ENCODE assay signal across 26 mouse cellular contexts in genomic region chr11:113504459-113505062, GRCm38 (mm10).
DNase-seq lines count a peak whose midpoint lies in the region; ATAC-seq lines count a peak whose summit lies in the region.
"Had no signal": no experiment of that assay in that cellular context is flagged by ENCODE, and none has a peak within 500 bp of the region (broad histone marks: within the 10 kb centered on the region; RNA-seq: fewer than 3 reads in every experiment).

No protein-coding gene starts in this region.

- WGBS in embryonic facial prominence, embryonic 14.5 days: 59% methylated on average over 11 of the region's 11 CpGs
- WGBS in embryonic facial prominence, embryonic 10.5 days: 71% methylated on average over 11 of the region's 11 CpGs
- 54% methylated on average over 11 of the region's 11 CpGs for WGBS in kidney, embryonic 16.5 days
- WGBS in intestine, embryonic 16.5 days: 53% methylated on average over 11 of the region's 11 CpGs
- WGBS in stomach, embryonic 16.5 days: 62% methylated on average over 11 of the region's 11 CpGs

- no peak overlapping the region for H3K4me2 ChIP-seq in embryonic facial prominence, embryonic 14.5 days (ENCODE audit: low read depth, low read length)
- no peak overlapping the region for H3K4me2 ChIP-seq in kidney, embryonic 16.5 days (replicated peaks; ENCODE audit: low read depth, low read length)
- H3K4me2 ChIP-seq in intestine, embryonic 16.5 days (ENCODE audit: low read depth, low read length): no peak overlapping the region
- H3K4me2 ChIP-seq in stomach, embryonic 16.5 days (ENCODE audit: low read depth, low read length): no peak overlapping the region
- H3K4me2 ChIP-seq: embryonic facial prominence, embryonic 15.5 days; heart, embryonic 11.5 days; hindbrain, embryonic 14.5 days; lung, embryonic 15.5 days; neural tube, embryonic 15.5 days had no signal

- no peak overlapping the region for H3K9ac ChIP-seq in embryonic facial prominence, embryonic 14.5 days (ENCODE audit: low read depth, low read length)
- no peak overlapping the region for H3K9ac ChIP-seq in kidney, embryonic 16.5 days (replicated peaks; ENCODE audit: low read length)
- H3K9ac ChIP-seq in intestine, embryonic 16.5 days (ENCODE audit: low read depth, low read length): 0 out of 2 replicates have a peak overlapping the region, but pooled peaks have one; percentile 6
- H3K9ac ChIP-seq in stomach, embryonic 16.5 days (ENCODE audit: low read length): no peak overlapping the region
- H3K9ac ChIP-seq: embryonic facial prominence, embryonic 15.5 days; forebrain, postnatal 0 days; hindbrain, embryonic 14.5 days; lung, embryonic 15.5 days; neural tube, embryonic 15.5 days had no signal

- DNase-seq in embryonic facial prominence, embryonic 14.5 days (ENCODE audit: low spot score): peak; percentile 44
- no peak for DNase-seq in embryonic facial prominence, embryonic 10.5 days (ENCODE audit: low spot score)
- peak; percentile 14 for DNase-seq in kidney, adult 9 months
- DNase-seq in embryo, embryonic 9.5 days (ENCODE audit: extremely low spot score): no peak
- DNase-seq in layer of hippocampus, adult 9-10 months (ENCODE audit: low spot score): no peak
- DNase-seq: adrenal gland, postnatal 10 days; cerebellum, adult 11 months; cerebellum, postnatal 10 days; forebrain, postnatal 0 days; heart, postnatal 14 days; left cerebral cortex, postnatal 4 days; liver; midbrain, embryonic 14.5 days; right cerebral cortex, postnatal 25 days; thymus, postnatal 14 days had no signal

- H3K27ac ChIP-seq in embryonic facial prominence, embryonic 14.5 days (replicated peaks; ENCODE audit: low read depth, low read length): no peak overlapping the region
- H3K27ac ChIP-seq in embryonic facial prominence, embryonic 10.5 days (replicated peaks): no peak overlapping the region
- no peak overlapping the region for H3K27ac ChIP-seq in kidney, embryonic 16.5 days (ENCODE audit: low read length)
- peak overlapping the region; percentile 58 for H3K27ac ChIP-seq in intestine, embryonic 16.5 days (ENCODE audit: low read length)
- H3K27ac ChIP-seq in stomach, embryonic 16.5 days (ENCODE audit: low read length): peak overlapping the region; percentile 4
- H3K27ac ChIP-seq: embryonic facial prominence, embryonic 15.5 days; hindbrain, embryonic 14.5 days; kidney, postnatal 0 days; left cerebral cortex, adult 2 months; lung, embryonic 15.5 days; neural tube, embryonic 15.5 days had no signal

- no peaks in the 10 kb centered on the region for H3K9me3 ChIP-seq in embryonic facial prominence, embryonic 14.5 days (ENCODE audit: control insufficient read depth, low read length)
- no peaks in the 10 kb centered on the region for H3K9me3 ChIP-seq in embryonic facial prominence, embryonic 10.5 days
- H3K9me3 ChIP-seq in kidney, embryonic 16.5 days (ENCODE audit: low read length): no peaks in the 10 kb centered on the region
- no peaks in the 10 kb centered on the region for H3K9me3 ChIP-seq in intestine, embryonic 16.5 days (ENCODE audit: control insufficient read depth, low read length)
- no peaks in the 10 kb centered on the region for H3K9me3 ChIP-seq in stomach, embryonic 16.5 days (replicated peaks; ENCODE audit: control insufficient read depth, low read length)
- H3K9me3 ChIP-seq: embryonic facial prominence, embryonic 15.5 days; lung, embryonic 15.5 days; neural tube, embryonic 15.5 days had no signal

- no peaks in the 10 kb centered on the region for H3K27me3 ChIP-seq in embryonic facial prominence, embryonic 14.5 days (replicated peaks; ENCODE audit: control insufficient read depth, insufficient read depth, low read length)
- no peaks in the 10 kb centered on the region for H3K27me3 ChIP-seq in embryonic facial prominence, embryonic 10.5 days (replicated peaks; ENCODE audit: low read depth, poor library complexity, severe bottlenecking)
- H3K27me3 ChIP-seq in kidney, embryonic 16.5 days (ENCODE audit: insufficient read depth, low read length): no peaks in the 10 kb centered on the region
- no peaks in the 10 kb centered on the region for H3K27me3 ChIP-seq in intestine, embryonic 16.5 days (replicated peaks; ENCODE audit: control insufficient read depth, insufficient read depth, low read length)
- H3K27me3 ChIP-seq in stomach, embryonic 16.5 days (ENCODE audit: control insufficient read depth, insufficient read depth, low read length): no peaks in the 10 kb centered on the region
- H3K27me3 ChIP-seq: embryonic facial prominence, embryonic 15.5 days; lung, embryonic 15.5 days; neural tube, embryonic 15.5 days had no signal

- H3K36me3 ChIP-seq in embryonic facial prominence, embryonic 14.5 days (ENCODE audit: control insufficient read depth, insufficient read depth, low read length): no peaks in the 10 kb centered on the region
- no peaks in the 10 kb centered on the region for H3K36me3 ChIP-seq in embryonic facial prominence, embryonic 10.5 days (replicated peaks)
- no peaks in the 10 kb centered on the region for H3K36me3 ChIP-seq in kidney, embryonic 16.5 days (ENCODE audit: insufficient read depth, low read length)
- no peaks in the 10 kb centered on the region for H3K36me3 ChIP-seq in intestine, embryonic 16.5 days (ENCODE audit: control insufficient read depth, insufficient read depth, low read length)
- H3K36me3 ChIP-seq in stomach, embryonic 16.5 days (ENCODE audit: control insufficient read depth, insufficient read depth, low read length): no peaks in the 10 kb centered on the region
- H3K36me3 ChIP-seq: embryonic facial prominence, embryonic 15.5 days; lung, embryonic 15.5 days; neural tube, embryonic 15.5 days had no signal

- H3K4me3 ChIP-seq in embryonic facial prominence, embryonic 14.5 days (ENCODE audit: low read depth, low read length): no peak overlapping the region
- H3K4me3 ChIP-seq in embryonic facial prominence, embryonic 10.5 days: no peak overlapping the region
- H3K4me3 ChIP-seq in kidney, embryonic 16.5 days (ENCODE audit: low read length): no peak overlapping the region
- H3K4me3 ChIP-seq in intestine, embryonic 16.5 days (ENCODE audit: low read length): no peak overlapping the region
- H3K4me3 ChIP-seq in stomach, embryonic 16.5 days (replicated peaks; ENCODE audit: low read length): no peak overlapping the region
- H3K4me3 ChIP-seq: embryonic facial prominence, embryonic 15.5 days; left cerebral cortex, adult 2 months; lung, embryonic 15.5 days; neural tube, embryonic 15.5 days had no signal

- ATAC-seq in embryonic facial prominence, embryonic 14.5 days (ENCODE audit: low read depth): peak; percentile 27
- no peak for ATAC-seq in kidney, embryonic 16.5 days (ENCODE audit: low FRiP score, low TSS enrichment)
- ATAC-seq in intestine, embryonic 16.5 days: peak; percentile 64
- peak; percentile 41; the same call in 1 of the 2 replicates for ATAC-seq in stomach, embryonic 16.5 days (ENCODE audit: insufficient read depth, low FRiP score)
- ATAC-seq: activated CD4-positive, CD25-positive, alpha-beta regulatory T cell, adult 4 months; forebrain, postnatal 0 days had no signal

- no peaks in the 10 kb centered on the region for H3K4me1 ChIP-seq in embryonic facial prominence, embryonic 14.5 days (ENCODE audit: control insufficient read depth, insufficient read depth, low read length)
- H3K4me1 ChIP-seq in embryonic facial prominence, embryonic 10.5 days: peaks cover 41% of the 10 kb centered on the region
- H3K4me1 ChIP-seq in kidney, embryonic 16.5 days (ENCODE audit: insufficient read depth, low read length): peaks cover 9% of the 10 kb centered on the region; the same call in 1 of the 2 replicates
- H3K4me1 ChIP-seq in intestine, embryonic 16.5 days (ENCODE audit: control insufficient read depth, insufficient read depth, low read length): peaks cover 14% of the 10 kb centered on the region
- H3K4me1 ChIP-seq in stomach, embryonic 16.5 days (ENCODE audit: control insufficient read depth, insufficient read depth, low read length): peaks cover 10% of the 10 kb centered on the region; the same call in 1 of the 2 replicates
- H3K4me1 ChIP-seq: embryonic facial prominence, embryonic 15.5 days; lung, embryonic 15.5 days had no signal

Comparison
In these comparisons a context has a peak if more than half of its experiments do, and no peak if none do; other contexts are left out.
1. DNase-seq: peak in embryonic facial prominence, embryonic 14.5 days (single experiment) and kidney, adult 9 months (single experiment); none in embryonic facial prominence, embryonic 10.5 days (single experiment), embryo, embryonic 9.5 days (single experiment) and layer of hippocampus, adult 9-10 months (single experiment).
2. H3K27ac ChIP-seq: peak in intestine, embryonic 16.5 days (single experiment) and stomach, embryonic 16.5 days (single experiment); none in embryonic facial prominence, embryonic 14.5 days (single experiment), embryonic facial prominence, embryonic 10.5 days (single experiment) and kidney, embryonic 16.5 days (single experiment).